Mouse (Mus musculus) gastrocnemius, adult 2 months (tissue): ENCODE measurements around the gene Mpeg1. TPM values are rescaled to one million over a fixed set of nuclear protein-coding genes. Genes with fewer than 3 reads are reported as not detected.

Experiments
- DNase-seq: peaks from one replicate; pipeline ENCODE4 v3.0.0; 2022
- H3K27ac ChIP-seq: fragments of 200-600 bp; 2 replicates; pipeline ENCODE4 v1.8.1; 2022; ENCODE audit warnings: mild to moderate bottlenecking
- H3K4me3 ChIP-seq: fragments of 200-600 bp; 2 replicates; pipeline ENCODE4 v1.8.1; 2022; ENCODE audit warnings: mild to moderate bottlenecking, moderate library complexity
- CTCF ChIP-seq: fragments of 200-600 bp; IDR thresholded peaks from 2 replicates; pipeline ENCODE4 v1.8.1; 2022; ENCODE audit warnings: antibody characterized with exemption, mild to moderate bottlenecking, moderate library complexity
- intact Hi-C: fragments of 180-260 bp; cut with DNase I; formaldehyde crosslinking; loops from one replicate; pipeline ENCODE4 v1.15.1; 2025
- total RNA-seq, 2 experiments: library from RNA; stranded (reverse); gene quantifications; 2 replicates each; pipeline ENCODE4 v1.2.3; 2021

Gene Mpeg1
- total RNA-seq, 2 experiments from 2014 or later, result 0.98 to 1.1 TPM

DNA sequence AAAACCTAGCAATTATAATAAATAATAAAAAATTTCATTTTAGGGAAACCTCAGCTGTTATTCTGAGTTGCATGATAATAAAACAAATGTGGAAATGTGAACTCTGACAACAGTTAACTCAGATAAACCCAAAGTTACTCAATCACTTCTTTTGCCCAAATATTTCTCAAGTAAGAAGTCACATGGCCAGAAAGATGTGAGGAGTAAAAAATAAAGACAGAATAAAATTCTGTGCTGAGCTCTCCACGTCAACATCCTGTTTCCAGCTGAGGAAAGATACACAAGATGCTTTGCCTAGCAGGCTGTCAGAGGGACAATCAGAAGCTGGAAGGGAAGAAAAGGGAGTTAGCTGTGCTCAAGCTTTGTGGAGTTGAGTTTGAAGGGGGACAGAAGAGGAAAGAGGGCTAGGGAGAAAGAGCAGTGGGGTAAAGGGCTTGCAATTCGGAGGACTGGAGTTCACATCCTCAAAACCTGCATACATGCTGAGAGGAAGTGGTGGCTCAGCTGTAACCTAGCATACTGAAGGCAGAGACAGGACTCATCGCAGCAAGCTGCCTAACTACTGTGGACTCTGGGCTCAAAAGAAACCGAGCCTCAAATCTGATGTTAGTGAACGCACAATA lies 20.4 kb upstream of the Mpeg1 start:
- H3K27ac ChIP-seq, result peak overlapping the region; percentile 69
- no peak overlapping the region for H3K4me3 ChIP-seq
- no peak for TF ChIP-seq CTCF
- intact Hi-C loops, result no loop called here
- DNase-seq, result no peak

DNA sequence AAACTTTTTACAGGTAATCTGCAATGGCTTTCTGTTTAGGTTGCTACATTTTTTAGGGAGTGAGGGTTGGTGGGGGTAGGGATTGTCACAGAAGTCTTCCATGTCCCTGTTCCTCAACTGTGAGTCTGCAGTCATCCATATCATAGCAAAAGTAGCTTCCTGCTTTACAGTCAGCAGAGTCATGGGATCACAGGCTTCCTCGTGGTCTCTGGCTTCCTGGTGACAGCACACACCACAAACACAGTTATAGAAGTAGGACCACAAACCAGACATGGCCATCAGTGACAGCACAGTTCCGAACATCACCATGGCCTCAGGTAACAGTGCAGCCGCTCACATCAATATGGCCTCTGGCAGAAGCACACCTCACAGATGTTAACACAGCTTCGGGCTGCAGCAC lies 18.0 kb upstream of the Mpeg1 start:
- intact Hi-C loops, result no loop called here
- Histone ChIP-seq H3K27ac (no peak overlapping the region), H3K4me3 (no peak overlapping the region)
- no peak for TF ChIP-seq CTCF
- DNase-seq, result no peak

DNA sequence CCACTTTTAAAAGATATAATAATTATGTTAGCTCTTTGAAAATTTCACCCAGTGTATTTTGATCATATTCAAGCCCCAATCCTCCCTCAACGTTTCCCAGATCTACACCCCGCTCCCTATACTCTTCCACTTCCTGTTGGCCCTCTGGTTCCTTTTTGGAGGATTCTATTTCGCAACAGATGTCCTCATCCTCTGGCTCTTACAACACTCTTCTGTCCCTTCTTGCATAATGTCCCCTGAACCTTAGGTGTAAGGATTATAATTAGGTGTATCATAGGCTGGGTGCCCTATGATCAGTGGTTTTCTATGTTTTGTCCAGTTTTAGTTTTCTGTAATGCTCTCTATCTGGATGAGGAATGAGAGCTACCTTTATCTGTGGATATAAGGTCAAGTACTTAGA lies 15.6 kb upstream of the Mpeg1 start:
- TF ChIP-seq CTCF, result no peak
- H3K4me3 ChIP-seq, result no peak overlapping the region
- DNase-seq, result no peak
- intact Hi-C loops, result no loop called here
- no peak overlapping the region for H3K27ac ChIP-seq

DNA sequence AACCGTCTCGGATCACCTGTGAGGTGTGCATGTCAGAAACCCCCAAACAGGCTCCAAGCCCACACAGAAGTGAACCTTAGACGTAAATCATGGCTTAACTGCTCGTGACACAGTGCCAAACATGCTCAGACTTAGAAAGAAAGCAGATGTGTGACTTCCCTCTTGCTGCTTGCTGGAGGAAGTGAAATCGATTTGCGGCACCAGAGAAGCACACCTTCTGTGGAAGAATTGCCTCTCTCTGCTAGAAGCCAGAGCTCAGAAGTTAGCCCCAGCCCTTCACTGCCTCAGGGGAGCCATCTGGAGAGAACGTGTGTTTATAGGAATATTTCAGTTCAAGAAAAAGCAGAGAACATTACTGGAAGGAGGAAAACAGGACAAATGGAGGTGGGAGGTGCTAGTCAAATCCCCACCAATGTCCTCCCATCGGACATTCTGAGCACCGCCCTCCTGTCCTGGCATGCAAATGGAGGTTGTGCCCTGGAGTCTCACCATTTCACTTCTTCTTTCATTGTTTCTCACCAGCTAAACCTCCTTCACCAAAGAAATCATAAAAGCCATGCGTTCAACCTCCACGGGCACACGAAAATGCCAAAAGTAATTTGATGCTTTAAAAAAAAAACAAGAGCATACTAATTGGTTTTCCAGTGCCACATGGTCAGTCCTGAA lies 3.0 kb upstream of the Mpeg1 start:
- no peak for TF ChIP-seq CTCF
- 0 out of 2 replicates have a peak overlapping the region, but pooled peaks have one; percentile 16 for H3K27ac ChIP-seq
- H3K4me3 ChIP-seq, result peak overlapping the region; percentile 43
- DNase-seq, result no peak
- intact Hi-C loops, result no loop called here

DNA sequence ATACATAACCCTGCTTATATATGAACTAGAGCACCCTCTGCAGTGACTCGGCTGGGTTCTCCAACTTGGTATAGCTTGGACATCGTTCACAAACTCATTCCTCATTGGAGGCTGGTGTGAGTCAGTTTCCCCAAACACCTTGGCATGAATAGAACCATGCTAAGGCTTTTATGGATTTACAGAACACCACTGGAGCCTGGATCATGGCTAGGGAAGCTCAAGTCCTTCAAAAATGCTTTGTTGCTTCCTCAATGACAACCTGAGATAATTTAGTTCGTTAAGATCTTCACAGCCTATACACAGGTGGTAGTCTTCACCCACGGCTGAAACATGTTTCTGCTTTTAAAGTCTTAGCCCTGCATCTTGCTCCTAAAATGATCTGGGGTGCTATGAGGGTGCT lies 1.1 kb upstream of the Mpeg1 start:
- intact Hi-C loops, result no loop called here
- no peak overlapping the region for H3K4me3 ChIP-seq
- H3K27ac ChIP-seq, result no peak overlapping the region
- no peak for TF ChIP-seq CTCF
- DNase-seq, result no peak

DNA sequence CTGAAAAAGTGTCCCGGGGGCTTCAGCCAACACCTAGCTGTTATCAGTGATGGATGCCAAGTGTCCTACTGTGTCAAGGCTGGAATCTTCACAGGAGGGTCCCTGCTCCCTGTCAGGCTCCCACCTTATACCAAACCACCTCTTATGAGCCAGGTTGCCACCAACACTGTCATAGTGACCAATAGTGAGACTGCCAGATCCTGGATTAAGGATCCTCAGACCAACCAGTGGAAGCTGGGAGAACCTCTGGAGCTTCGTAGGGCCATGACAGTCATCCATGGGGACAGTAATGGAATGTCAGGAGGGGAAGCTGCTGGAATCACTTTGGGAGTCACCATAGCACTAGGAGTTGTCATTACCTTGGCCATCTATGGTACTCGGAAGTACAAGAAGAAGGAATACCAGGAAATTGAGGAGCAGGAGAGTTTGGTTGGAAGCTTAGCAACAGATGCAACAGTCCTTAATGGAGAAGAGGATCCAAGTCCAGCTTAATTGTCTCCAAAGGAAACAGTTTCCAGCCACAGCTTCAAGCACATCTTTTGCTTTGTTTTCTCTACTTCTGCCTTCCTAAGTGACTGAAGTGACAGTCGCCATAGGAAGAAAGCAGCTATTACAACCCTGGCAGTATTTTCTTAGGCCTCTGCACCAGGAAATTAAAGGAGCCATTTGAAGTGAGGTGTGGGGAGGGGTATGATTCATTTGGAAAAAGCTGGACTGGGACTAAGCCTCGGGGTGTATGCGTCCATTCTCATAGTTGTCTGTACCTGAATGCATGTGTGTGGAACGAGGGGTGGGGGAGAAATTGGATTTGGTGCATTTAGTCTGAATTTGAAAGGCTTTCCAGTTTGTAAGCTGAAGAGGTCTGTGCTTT lies 2.5 kb downstream of the Mpeg1 start:
- H3K4me3 ChIP-seq, result no peak overlapping the region
- DNase-seq, result no peak
- TF ChIP-seq CTCF, result no peak
- intact Hi-C loops, result loop anchor here (10.0 kb wide), 1 partner anchor 132 kb away; the partner anchor contains the start of gene Gm4952
- peak overlapping the region; percentile 66 for H3K27ac ChIP-seq

DNA sequence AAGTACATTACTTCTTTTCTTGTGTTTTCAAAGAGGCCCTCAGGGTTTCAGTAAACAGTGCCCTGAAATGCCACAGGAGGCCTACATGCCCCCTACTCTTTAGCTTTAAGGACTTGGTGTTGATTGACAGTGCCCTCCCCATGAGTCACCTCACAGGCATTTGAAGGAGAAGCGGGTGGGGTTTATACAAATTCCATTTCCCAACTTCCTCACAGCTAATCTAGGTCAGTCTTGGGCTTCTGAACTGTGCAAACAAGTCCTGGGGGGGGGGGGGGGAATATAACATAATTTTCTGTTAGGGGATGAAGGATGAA lies 3.1 kb downstream of the Mpeg1 start:
- intact Hi-C loops, result loop anchor here (10.0 kb wide), 1 partner anchor 131 kb away; the partner anchor contains the start of gene Gm4952
- TF ChIP-seq CTCF, result no peak
- H3K27ac ChIP-seq, result peak overlapping the region; percentile 66
- no peak overlapping the region for H3K4me3 ChIP-seq
- peak; percentile 42 for DNase-seq

DNA sequence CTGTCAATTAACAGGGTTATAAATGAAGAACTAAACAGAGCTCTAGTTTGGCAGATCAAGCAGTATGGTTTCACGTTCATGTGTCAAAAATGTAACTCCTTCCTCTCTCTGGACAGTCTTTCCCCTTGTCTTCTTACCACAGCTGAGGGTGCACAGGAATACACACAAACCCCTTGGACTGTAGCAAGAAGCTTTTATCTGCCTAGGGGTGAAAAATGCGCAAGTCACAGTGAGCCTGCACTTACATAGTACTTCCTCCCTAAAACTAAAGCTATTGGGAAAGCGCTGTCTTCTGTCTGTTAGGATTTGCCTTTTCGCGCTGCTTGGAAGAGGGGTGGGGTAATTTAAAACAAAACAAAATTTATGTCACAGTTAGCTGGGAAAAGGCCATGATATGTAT lies 3.5 kb downstream of the Mpeg1 start:
- intact Hi-C loops, result loop anchor here (10.0 kb wide), 1 partner anchor 131 kb away; the partner anchor contains the start of gene Gm4952
- Histone ChIP-seq H3K27ac (peak overlapping the region; percentile 44), H3K4me3 (no peak overlapping the region)
- no peak for TF ChIP-seq CTCF
- DNase-seq, result no peak

DNA sequence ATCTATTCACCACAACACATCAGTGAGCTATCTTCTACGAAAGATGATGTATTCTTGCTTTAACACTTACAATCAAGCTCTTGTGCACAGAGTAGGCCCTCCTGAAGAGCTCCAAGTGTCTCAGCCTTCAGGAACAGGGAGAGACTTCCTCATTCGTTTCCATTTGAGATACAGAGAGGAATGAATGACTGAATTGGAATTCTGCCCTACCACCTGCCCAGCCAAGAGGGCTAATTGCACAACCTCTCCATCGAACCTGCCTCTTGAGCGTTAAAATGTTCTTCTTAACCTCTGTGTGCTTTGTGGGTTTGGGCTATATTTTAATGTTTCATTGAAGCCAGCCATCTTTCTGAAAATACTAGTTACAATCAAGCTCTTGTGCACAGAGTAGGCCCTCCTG lies 4.1 kb downstream of the Mpeg1 start:
- no peak for TF ChIP-seq CTCF
- Histone ChIP-seq H3K4me3 (no peak overlapping the region), H3K27ac (peak overlapping the region; percentile 44)
- intact Hi-C loops, result loop anchor here (5.0 to 10.0 kb wide), 2 partner anchors 38 to 130 kb away; partner anchors contain the start of genes Dtx4 and Gm4952
- no peak for DNase-seq

DNA sequence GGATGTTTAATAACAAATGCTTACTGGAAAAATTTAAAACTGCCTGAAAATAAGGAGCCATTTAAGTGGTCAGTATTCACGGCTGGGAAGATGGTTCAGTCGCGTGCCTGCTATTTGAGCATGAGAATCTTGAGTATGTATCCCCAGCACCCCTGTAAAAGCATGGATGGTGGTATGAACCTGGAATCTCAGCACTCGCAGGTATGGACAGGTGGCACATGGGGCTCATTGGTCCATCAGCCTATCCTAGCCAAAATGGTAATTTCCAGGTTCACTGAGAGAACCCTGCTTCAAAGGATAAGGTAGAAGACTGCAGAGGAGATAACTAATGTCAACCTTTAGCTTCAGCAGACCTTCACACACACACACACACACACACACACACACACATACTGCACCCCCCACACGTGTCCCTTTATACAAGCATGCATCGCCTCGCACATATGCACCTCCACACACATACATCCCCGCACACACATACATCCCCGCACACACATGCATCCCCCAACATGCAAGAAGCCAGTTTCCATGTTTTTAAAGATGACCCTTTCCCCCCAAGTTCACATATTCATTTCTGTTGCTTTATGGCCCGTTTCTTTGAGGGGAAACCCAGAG lies 5.1 kb downstream of the Mpeg1 start:
- Histone ChIP-seq H3K27ac (no peak overlapping the region), H3K4me3 (no peak overlapping the region)
- intact Hi-C loops, result loop anchor here (5.0 to 10.0 kb wide), 2 partner anchors 37 to 129 kb away; partner anchors contain the start of genes Dtx4 and Gm4952
- no peak for TF ChIP-seq CTCF
- DNase-seq, result no peak

DNA sequence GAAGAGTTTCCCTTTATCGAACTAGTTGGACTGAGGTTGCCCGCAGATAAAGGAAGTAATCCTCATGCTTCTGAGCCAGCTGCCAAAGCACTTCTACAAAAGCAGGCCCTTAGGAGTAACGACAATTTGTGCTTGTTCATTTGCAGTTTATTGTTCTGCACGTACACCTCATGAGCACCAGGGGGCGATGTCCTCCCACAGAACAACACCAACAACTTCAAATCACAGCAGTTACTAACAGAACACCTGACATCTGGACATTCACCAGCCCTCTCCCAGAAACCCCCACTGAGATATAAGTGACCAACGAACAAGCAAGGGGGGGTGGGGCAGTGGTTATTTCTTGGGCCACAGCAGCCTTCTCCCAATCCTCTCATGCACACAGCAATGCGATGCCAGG lies 5.6 kb downstream of the Mpeg1 start:
- intact Hi-C loops, result loop anchor here (5.0 to 10.0 kb wide), 2 partner anchors 36 to 129 kb away; partner anchors contain the start of genes Dtx4 and Gm4952
- TF ChIP-seq CTCF, result peak; percentile 88
- DNase-seq, result peak; percentile 66
- H3K27ac ChIP-seq, result no peak overlapping the region
- no peak overlapping the region for H3K4me3 ChIP-seq

DNA sequence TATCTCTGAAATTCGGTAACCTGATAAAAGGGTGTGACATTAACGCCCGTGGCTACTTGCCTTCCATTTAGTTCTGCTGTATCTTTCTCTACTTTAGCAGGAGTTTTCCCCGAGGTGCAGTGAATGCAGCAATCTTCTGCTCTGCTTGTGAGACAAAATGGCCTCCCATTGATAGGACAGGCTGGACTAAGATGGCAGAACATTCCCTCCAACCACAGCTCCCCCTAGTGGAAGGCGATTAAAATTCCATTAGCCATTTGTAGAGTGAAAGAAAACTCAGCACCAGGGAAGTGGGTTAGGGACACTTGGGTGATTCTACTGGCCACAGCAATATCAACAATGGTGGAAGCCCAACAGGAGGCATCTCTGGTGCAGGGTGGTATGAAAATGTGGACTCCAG lies 6.9 kb downstream of the Mpeg1 start:
- peak; percentile 50 for TF ChIP-seq CTCF
- no peak overlapping the region for H3K27ac ChIP-seq
- no peak for DNase-seq
- no peak overlapping the region for H3K4me3 ChIP-seq
- intact Hi-C loops, result loop anchor here (5.0 to 10.0 kb wide), 2 partner anchors 35 to 127 kb away; partner anchors contain the start of genes Dtx4 and Gm4952

DNA sequence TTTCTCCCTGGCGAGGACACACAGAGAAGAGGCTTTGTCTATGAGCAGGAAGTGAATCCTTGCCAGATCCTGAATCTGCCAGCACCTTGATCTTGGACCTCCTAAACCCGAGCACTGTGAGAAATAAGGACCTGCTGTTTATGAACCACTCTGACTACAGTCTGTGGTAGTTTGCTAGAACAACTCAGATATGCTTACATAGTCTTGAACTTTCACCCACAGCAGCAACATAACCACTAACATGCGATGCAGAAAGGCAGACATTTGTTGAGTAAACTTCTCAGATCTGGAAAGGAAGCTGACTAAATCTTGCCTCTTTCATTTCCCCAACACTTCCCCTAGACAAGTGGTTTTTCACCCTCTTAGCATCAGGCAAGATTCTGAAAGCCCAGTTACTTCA lies 11.3 kb downstream of the Mpeg1 start:
- Histone ChIP-seq H3K27ac (peak overlapping the region; percentile 12), H3K4me3 (no peak overlapping the region)
- no peak for TF ChIP-seq CTCF
- DNase-seq, result no peak
- intact Hi-C loops, result no loop called here
